Mouse (Mus musculus): Measurements from ENCODE around the gene Lpar1. TPM values are rescaled to one million over a fixed set of nuclear protein-coding genes. Genes with fewer than 3 reads are reported as not detected.

Lpar1 gene
- total and polyA plus RNA-seq, 3 experiments = not detected

GRCm38 (mm10) chr4:58477691-58478090, 76.0 kb downstream of the Lpar1 start:
- Histone ChIP-seq H3K27me3 (ENCODE audit: control insufficient read depth in 1 of 2, insufficient read depth in 2 of 2, low read length in 2 of 2) (no peaks in the 10 kb centered on the region), H3K79me2 (ENCODE audit: control insufficient read depth, insufficient read depth, low read length, poor library complexity) (no peaks in the 10 kb centered on the region), H3K9me3 (replicated peaks; ENCODE audit: insufficient read depth, low read length) (no peaks in the 10 kb centered on the region), H3K4me1 (ENCODE audit: control insufficient read depth in 1 of 2, insufficient read depth in 2 of 2, low read length in 2 of 2) (no peaks in the 10 kb centered on the region), H3K27ac (ENCODE audit: control insufficient read depth, low read depth, low read length) (no peak overlapping the region), H3K36me3 (ENCODE audit: control insufficient read depth in 1 of 2, insufficient read depth in 2 of 2, low read length in 2 of 2) (no peaks in the 10 kb centered on the region), H3K9ac (ENCODE audit: control insufficient read depth, low read depth, low read length, poor library complexity, severe bottlenecking) (no peak overlapping the region), H3K4me3 (ENCODE audit: control insufficient read depth in 1 of 2, insufficient read depth in 1 of 2, low read depth in 2 of 2, low read length in 2 of 2) (no peak overlapping the region)
- DNase-seq (ENCODE audit: low read depth, low spot score) = no peak
- TF ChIP-seq SMC3 (IDR thresholded peaks at IDR 0.05; ENCODE audit: low read depth, low read length) (no peak), NRF1 (IDR thresholded peaks at IDR 0.05; ENCODE audit: insufficient read depth, low read depth, low read length, poor library complexity, severe bottlenecking) (no peak), CHD1 (IDR thresholded peaks at IDR 0.05; ENCODE audit: low read depth, low read length) (no peak), USF2 (IDR thresholded peaks at IDR 0.05; ENCODE audit: borderline replicate concordance in 1 of 2, insufficient read depth in 1 of 2, low read depth in 1 of 2, low read length in 2 of 2) (no peak), POLR2AphosphoS5 (IDR thresholded peaks at IDR 0.05; ENCODE audit: borderline replicate concordance, low read depth, low read length) (no peak), MEF2A (IDR thresholded peaks at IDR 0.05; ENCODE audit: extremely low read depth, insufficient replicate concordance, low read depth, low read length, poor library complexity, severe bottlenecking) (no peak), ZC3H11A (IDR thresholded peaks at IDR 0.05; ENCODE audit: low read depth, low read length) (no peak), EP300 (IDR thresholded peaks at IDR 0.05; ENCODE audit: low read depth in 1 of 2, low read length in 2 of 2) (no peak), GABPA (IDR thresholded peaks at IDR 0.05; ENCODE audit: low read depth, low read length) (no peak), RCOR1 (IDR thresholded peaks at IDR 0.05; ENCODE audit: low read depth, low read length) (no peak), ZNF384 (IDR thresholded peaks at IDR 0.05; ENCODE audit: low read depth, low read length) (no peak), RAD21 (IDR thresholded peaks at IDR 0.05; ENCODE audit: low read depth, low read length) (no peak), USF1 (IDR thresholded peaks at IDR 0.05; ENCODE audit: low read depth, low read length) (no peak), CTCF (IDR thresholded peaks at IDR 0.05 in 2 of 3, conservative IDR thresholded peaks at IDR 0.05 in 1 of 3; ENCODE audit: control insufficient read depth in 1 of 3, insufficient read depth in 1 of 3, low read depth in 2 of 3, low read length in 3 of 3, poor library complexity in 1 of 3, severe bottlenecking in 1 of 3) (no peak), MAFK (IDR thresholded peaks at IDR 0.05; ENCODE audit: borderline replicate concordance, low read depth, low read length) (no peak), ETS1 (IDR thresholded peaks at IDR 0.05; ENCODE audit: low read depth, low read length) (no peak), ELF1 (IDR thresholded peaks at IDR 0.05; ENCODE audit: low read depth, low read length) (no peak), MAX (IDR thresholded peaks at IDR 0.05; ENCODE audit: low read length) (no peak)

GRCm38 (mm10) chr4:58471203-58471910, 82.3 kb downstream of the Lpar1 start:
- TF ChIP-seq NELFE (IDR thresholded peaks at IDR 0.05; ENCODE audit: low read depth, low read length) (no peak), USF1 (IDR thresholded peaks at IDR 0.05; ENCODE audit: low read depth, low read length) (no peak), SMC3 (IDR thresholded peaks at IDR 0.05; ENCODE audit: low read depth, low read length) (no peak), CTCF (IDR thresholded peaks at IDR 0.05 in 2 of 3, conservative IDR thresholded peaks at IDR 0.05 in 1 of 3; ENCODE audit: control insufficient read depth in 1 of 3, insufficient read depth in 1 of 3, low read depth in 2 of 3, low read length in 3 of 3, poor library complexity in 1 of 3, severe bottlenecking in 1 of 3) (no peak), TCF12 (IDR thresholded peaks at IDR 0.05; ENCODE audit: low read depth, low read length) (no peak), MEF2A (IDR thresholded peaks at IDR 0.05; ENCODE audit: extremely low read depth, insufficient replicate concordance, low read depth, low read length, poor library complexity, severe bottlenecking) (no peak), BHLHE40 (IDR thresholded peaks at IDR 0.05; ENCODE audit: borderline replicate concordance, low read depth, low read length) (no peak)
- Histone ChIP-seq H3K79me2 (ENCODE audit: control insufficient read depth, insufficient read depth, low read length, poor library complexity) (no peaks in the 10 kb centered on the region), H3K27ac (ENCODE audit: control insufficient read depth, low read depth, low read length) (no peak overlapping the region), H3K36me3 (ENCODE audit: control insufficient read depth in 1 of 2, insufficient read depth in 2 of 2, low read length in 2 of 2) (no peaks in the 10 kb centered on the region), H3K4me1 (ENCODE audit: control insufficient read depth in 1 of 2, insufficient read depth in 2 of 2, low read length in 2 of 2) (no peaks in the 10 kb centered on the region), H3K4me3 (ENCODE audit: control insufficient read depth in 1 of 2, insufficient read depth in 1 of 2, low read depth in 2 of 2, low read length in 2 of 2) (no peak overlapping the region), H3K9me3 (replicated peaks; ENCODE audit: insufficient read depth, low read length) (no peaks in the 10 kb centered on the region), H3K9ac (ENCODE audit: control insufficient read depth, low read depth, low read length, poor library complexity, severe bottlenecking) (no peak overlapping the region), H3K27me3 (ENCODE audit: control insufficient read depth in 1 of 2, insufficient read depth in 2 of 2, low read length in 2 of 2) (no peaks in the 10 kb centered on the region)
- no peak for DNase-seq (ENCODE audit: low read depth, low spot score)
